Mouse (Mus musculus) MEL (cell line): ENCODE data around the gene Rars.

Experiments used
- CTCF ChIP-seq, 3 experiments: IDR thresholded peaks in 2 of 3; conservative IDR thresholded peaks in 1 of 3; 2 replicates each; pipeline ENCODE4 v1.5.1; 2011 to 2012; ENCODE audit warnings: low read length in 3 of 3, low read depth in 2 of 3, mild to moderate bottlenecking in 2 of 3, improper control_type of control experiment in 1 of 3, inconsistent platforms in 1 of 3, mixed read lengths in 1 of 3, moderate library complexity in 1 of 3; ENCODE audit not compliant: control insufficient read depth in 1 of 3, insufficient read depth in 1 of 3, poor library complexity in 1 of 3, severe bottlenecking in 1 of 3
- EP300 ChIP-seq, 2 experiments: IDR thresholded peaks; 2 replicates each; pipeline ENCODE4 v1.6.1; 2011; ENCODE audit warnings: improper control_type of control experiment in 2 of 2, low read length in 2 of 2, low read depth in 1 of 2, mild to moderate bottlenecking in 1 of 2
- ETS1 ChIP-seq: IDR thresholded peaks from 2 replicates; pipeline ENCODE4 v1.6.1; 2012; ENCODE audit warnings: low read depth, mild to moderate bottlenecking, inconsistent platforms, low read length, improper control_type of control experiment, moderate library complexity
- GABPA ChIP-seq: IDR thresholded peaks from 2 replicates; pipeline ENCODE4 v1.6.1; 2012; ENCODE audit warnings: low read depth, mild to moderate bottlenecking, inconsistent platforms, low read length, improper control_type of control experiment, moderate library complexity
- GATA1 ChIP-seq: IDR thresholded peaks from 2 replicates; pipeline ENCODE4 v1.6.1; 2011; ENCODE audit warnings: low read depth, low read length, improper control_type of control experiment
- MAFK ChIP-seq: IDR thresholded peaks from 2 replicates; pipeline ENCODE4 v1.6.1; 2011; ENCODE audit warnings: low read depth, mild to moderate bottlenecking, low read length, improper control_type of control experiment, borderline replicate concordance
- POLR2A ChIP-seq, 2 experiments: IDR thresholded peaks; 2 replicates each; pipeline ENCODE4 v1.6.1; 2011 to 2012; ENCODE audit warnings: low read length in 2 of 2, mild to moderate bottlenecking in 2 of 2, control low read depth in 1 of 2, improper control_type of control experiment in 1 of 2, low read depth in 1 of 2, moderate library complexity in 1 of 2; ENCODE audit not compliant: control insufficient read depth in 1 of 2, insufficient read depth in 1 of 2, poor library complexity in 1 of 2
- POLR2AphosphoS2 ChIP-seq: IDR thresholded peaks from 2 replicates; pipeline ENCODE4 v1.6.1; 2011; ENCODE audit warnings: low read length, improper control_type of control experiment
- POLR2AphosphoS5 ChIP-seq: IDR thresholded peaks from 2 replicates; pipeline ENCODE4 v1.6.1; 2012; ENCODE audit warnings: low read depth, borderline replicate concordance, mild to moderate bottlenecking, inconsistent platforms, low read length, moderate library complexity, mixed read lengths
- TAL1 ChIP-seq: IDR thresholded peaks from 2 replicates; pipeline ENCODE4 v1.6.1; 2012; ENCODE audit warnings: mild to moderate bottlenecking, inconsistent platforms, low read length, moderate library complexity, mixed read lengths
- TBP ChIP-seq: IDR thresholded peaks from 2 replicates; pipeline ENCODE4 v1.8.0; 2011; ENCODE audit warnings: low read depth, low read length, improper control_type of control experiment
- USF2 ChIP-seq, 2 experiments: IDR thresholded peaks; 2 replicates each; pipeline ENCODE4 v1.6.1; 2011 to 2012; ENCODE audit warnings: improper control_type of control experiment in 2 of 2, low read length in 2 of 2, borderline replicate concordance in 1 of 2, inconsistent platforms in 1 of 2, low read depth in 1 of 2, mild to moderate bottlenecking in 1 of 2; ENCODE audit not compliant: insufficient read depth in 1 of 2
- ZC3H11A ChIP-seq: IDR thresholded peaks from 2 replicates; pipeline ENCODE4 v1.6.1; 2012; ENCODE audit warnings: low read depth, mild to moderate bottlenecking, inconsistent platforms, low read length, improper control_type of control experiment
- ZMIZ1 ChIP-seq: IDR thresholded peaks from 2 replicates; pipeline ENCODE4 v1.6.1; 2012; ENCODE audit warnings: low read depth, mild to moderate bottlenecking, inconsistent platforms, low read length, improper control_type of control experiment, moderate library complexity

GRCm38 (mm10) chr11:35877651-35878558, 43.6 kb upstream of the Rars start:
- TF ChIP-seq CTCF (IDR thresholded peaks at IDR 0.05 in 2 of 3, conservative IDR thresholded peaks at IDR 0.05 in 1 of 3; ENCODE audit: control insufficient read depth in 1 of 3, insufficient read depth in 1 of 3, low read depth in 2 of 3, low read length in 3 of 3, poor library complexity in 1 of 3, severe bottlenecking in 1 of 3) (no peak), POLR2A (IDR thresholded peaks at IDR 0.05; ENCODE audit: control insufficient read depth in 1 of 2, insufficient read depth in 1 of 2, low read depth in 1 of 2, low read length in 2 of 2, poor library complexity in 1 of 2) (no peak), EP300 (IDR thresholded peaks at IDR 0.05; ENCODE audit: low read depth in 1 of 2, low read length in 2 of 2) (no peak), ZC3H11A (no peak), TAL1 (no peak), ZMIZ1 (no peak), GATA1 (no peak), POLR2AphosphoS2 (no peak), USF2 (IDR thresholded peaks at IDR 0.05; ENCODE audit: borderline replicate concordance in 1 of 2, insufficient read depth in 1 of 2, low read depth in 1 of 2, low read length in 2 of 2) (no peak), MAFK (no peak), ETS1 (no peak), GABPA (no peak), POLR2AphosphoS5 (no peak), TBP (no peak)
